Mouse (Mus musculus) cerebellum, postnatal 36 days (tissue): ENCODE data around the gene Eef1akmt4.
A peak's percentile ranks its signal among the peaks of the same experiment; 100 is the strongest.
"Not testable (repeated sequence)": the region's sequence is repeated elsewhere in the genome, so short reads cannot be mapped to it uniquely, and the experiment has no call there.

Source experiments
- DNase-seq, 2 experiments: peaks; one replicate each; pipeline ENCODE4 v3.0.0; 2021 to 2022; ENCODE audit warnings: mixed read lengths in 2 of 2

Gene Eef1akmt4

GRCm38 (mm10) chr16:20628871-20629391, 17.5 kb downstream of the Eef1akmt4 start:
- no peak for DNase-seq

DNA sequence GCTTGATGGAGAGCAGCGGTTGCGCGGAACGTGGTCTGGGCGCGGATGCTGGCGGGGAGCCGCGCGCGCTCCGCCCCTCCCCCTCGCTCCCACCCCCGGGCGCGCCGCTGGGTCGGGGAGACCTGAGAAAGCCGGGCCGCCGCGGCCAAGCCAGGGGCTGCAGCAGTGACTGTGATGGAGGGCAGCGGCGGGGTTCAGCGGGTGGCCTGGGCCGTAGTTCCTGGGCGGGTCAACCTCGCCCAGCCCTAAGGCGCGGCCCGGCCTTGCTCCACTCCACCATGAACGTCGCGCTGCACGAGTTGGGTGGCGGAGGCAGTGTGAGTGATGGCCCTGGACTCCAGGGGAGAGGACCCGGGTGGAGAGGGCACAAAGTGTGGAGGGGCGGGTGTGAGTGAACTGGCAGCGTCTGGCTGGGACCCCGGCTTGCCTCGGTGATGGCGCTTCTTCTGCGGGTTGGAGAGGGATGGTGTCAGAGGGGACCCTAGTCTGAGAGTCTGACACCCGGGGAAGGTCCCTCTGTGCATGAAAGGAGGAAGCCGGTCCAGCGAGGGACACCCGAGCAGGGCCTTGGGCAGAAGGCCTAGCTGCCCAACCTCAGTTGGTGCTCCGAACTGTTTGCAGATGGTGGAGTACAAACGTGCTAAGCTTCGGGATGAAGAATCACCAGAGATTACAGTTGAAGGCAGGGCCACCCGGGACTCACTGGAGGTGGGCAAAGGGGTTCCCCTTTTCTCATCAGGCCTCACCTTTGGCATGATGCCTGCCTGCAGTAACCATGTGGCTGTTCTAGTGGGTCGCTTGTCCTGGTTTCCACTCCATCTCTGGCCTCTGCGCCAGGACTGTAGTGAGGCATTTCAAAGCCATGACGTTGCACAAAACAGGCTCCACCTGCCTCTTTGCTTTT, 18.6 kb downstream of the Eef1akmt4 start, which contains the start of gene Ece2:
Gene Ece2, plus strand, starts transcription at position 98 of the 904 bp plus-strand sequence.
- peak; percentile 65 for DNase-seq

GRCm38 (mm10) chr16:20637410-20637809, 26.0 kb downstream of the Eef1akmt4 start:
- DNase-seq = no peak

GRCm38 (mm10) chr16:20638367-20638766, 27.0 kb downstream of the Eef1akmt4 start:
- DNase-seq = no peak

GRCm38 (mm10) chr16:20642161-20642560, 30.8 kb downstream of the Eef1akmt4 start:
- peak; percentile 80 to 83 for DNase-seq

DNA sequence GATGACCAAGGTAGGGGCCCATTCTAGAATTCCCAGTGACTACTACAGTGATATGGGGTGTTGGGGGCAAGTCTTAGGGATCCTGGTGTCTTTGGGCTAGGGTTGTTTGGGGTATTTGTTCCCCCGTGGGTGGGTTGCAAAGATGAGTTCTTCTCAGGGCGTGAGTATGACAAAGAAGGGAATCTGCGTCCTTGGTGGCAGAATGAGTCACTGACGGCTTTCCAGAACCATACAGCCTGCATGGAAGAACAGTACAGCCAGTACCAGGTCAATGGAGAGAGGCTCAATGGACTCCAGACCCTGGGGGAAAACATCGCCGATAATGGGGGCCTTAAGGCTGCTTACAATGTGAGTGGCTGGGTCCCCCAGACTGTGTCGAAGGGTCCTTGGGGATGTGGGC, 32.5 kb downstream of the Eef1akmt4 start:
- DNase-seq = no peak

DNA sequence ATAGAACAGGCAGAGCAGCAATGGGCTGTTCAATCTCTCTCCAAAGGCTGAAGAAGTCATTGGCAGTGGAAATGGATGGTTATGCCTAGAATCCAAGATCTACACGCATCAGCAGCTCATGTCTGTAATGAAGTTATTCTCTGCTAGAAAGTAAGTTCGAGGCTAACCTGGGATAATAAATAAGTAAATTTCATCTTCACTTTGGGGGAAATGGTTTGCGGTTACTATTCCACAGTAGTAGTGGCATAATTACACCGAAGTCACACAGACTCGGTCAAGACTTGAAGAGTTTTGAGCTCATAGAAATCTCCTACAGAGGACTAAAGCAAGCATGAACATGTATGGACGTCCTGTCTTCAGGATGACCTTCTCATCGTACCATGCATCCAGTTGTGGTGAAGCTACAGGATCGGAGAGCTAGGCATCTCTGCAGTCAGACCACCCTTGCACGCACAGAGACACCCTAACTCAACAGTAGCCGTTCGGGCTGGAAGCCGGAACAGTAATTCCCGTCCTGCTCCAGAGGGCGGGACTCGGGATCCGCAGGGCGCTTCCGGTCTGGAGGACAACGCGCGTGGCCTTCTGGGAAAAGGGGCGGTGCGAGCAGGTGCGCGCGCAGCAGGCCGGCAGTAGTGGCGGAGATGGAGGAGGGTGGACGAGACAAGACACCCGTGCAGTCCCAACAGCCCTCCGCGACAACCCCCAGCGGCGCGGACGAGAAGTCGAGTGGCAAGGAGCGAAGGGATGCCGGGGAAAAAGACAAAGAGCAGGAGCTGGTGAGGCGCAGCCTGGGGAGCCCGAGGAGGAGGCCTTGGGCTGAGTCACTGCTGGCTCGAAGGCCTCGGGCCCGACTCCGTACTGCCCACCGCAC, 39.9 kb downstream of the Eef1akmt4 start, which contains the start of gene Psmd2:
Gene Psmd2, plus strand, starts transcription at position 577 of the 871 bp plus-strand sequence.
- peak; percentile 98 for DNase-seq

DNA sequence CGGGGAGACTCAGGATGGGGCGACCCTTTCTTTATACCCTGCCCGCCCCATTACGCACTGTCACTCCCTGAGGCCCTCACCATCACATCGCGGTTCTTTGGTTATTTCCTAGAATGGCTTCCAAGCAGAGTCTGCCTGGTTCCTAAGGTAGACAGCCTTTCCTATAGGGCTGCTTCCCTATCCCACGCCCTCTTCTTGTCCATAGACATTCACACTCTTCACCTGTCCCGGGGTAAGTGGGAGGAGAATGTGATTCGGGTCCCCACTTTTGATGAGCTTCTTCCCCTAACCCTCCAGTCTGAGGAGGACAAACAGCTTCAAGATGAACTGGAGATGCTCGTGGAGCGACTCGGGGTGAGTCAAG, 40.5 kb downstream of the Eef1akmt4 start:
- no peak for DNase-seq

- DNase-seq = no peak
Measured at GRCm38 (mm10) chr16:20653315-20653714, 41.9 kb downstream of the Eef1akmt4 start.

- DNase-seq = no peak
Measured at GRCm38 (mm10) chr16:20657661-20658060, 46.3 kb downstream of the Eef1akmt4 start.

- DNase-seq = not testable (repeated sequence)
Measured at GRCm38 (mm10) chr16:20668013-20668412, 56.6 kb downstream of the Eef1akmt4 start, which contains the start of gene Eif4g1. Eif4g1 (plus strand) TSS chr16:20668313.
